Mouse (Mus musculus): ENCODE measurements at regions not wholly inside any gene's neighbourhood (a gene's known extent, or its start where the extent isn't known, plus 50 kb on each side); places are given as distances from the start of the nearest gene placed in this dataset.

- Histone ChIP-seq H3K27ac (replicated peaks) (no peak overlapping the region), H3K4me1 (no peaks in the 10 kb centered on the region), H3K9ac (replicated peaks) (no peak overlapping the region), H3K27me3 (replicated peaks) (no peaks in the 10 kb centered on the region), H3K4me2 (no peak overlapping the region), H3K36me3 (no peaks in the 10 kb centered on the region), H3K4me3 (replicated peaks) (no peak overlapping the region), H3K9me3 (replicated peaks) (no peaks in the 10 kb centered on the region)
- 77% methylated on average over 3 of the region's 3 CpGs for WGBS
- no peak for ATAC-seq (ENCODE audit: low FRiP score)
Measured at GRCm38 (mm10) chrX:158987676-158988075, 222.4 kb upstream of the Rps6ka3 start.

DNA sequence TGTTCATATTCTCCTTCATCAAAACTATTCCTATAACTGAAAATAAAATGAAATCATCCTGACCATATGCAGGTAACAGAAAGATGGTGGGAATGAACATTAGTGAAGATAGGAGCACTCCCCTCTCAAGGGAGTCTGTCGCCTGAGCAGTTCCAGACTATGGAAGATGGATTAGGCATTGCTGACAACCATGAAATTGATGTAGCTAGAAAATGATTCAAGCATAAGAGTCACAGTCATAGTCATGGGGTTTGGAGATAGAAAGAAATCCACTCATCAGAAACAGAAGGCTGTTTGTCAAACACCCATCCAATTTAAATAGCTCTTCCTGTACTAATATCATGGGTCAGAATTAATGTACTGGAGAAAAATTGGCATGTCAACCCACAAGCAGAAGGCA, 191.2 kb upstream of the Rps6ka3 start:
- Histone ChIP-seq H3K9me3 (replicated peaks) (no peaks in the 10 kb centered on the region), H3K27me3 (replicated peaks) (no peaks in the 10 kb centered on the region), H3K4me1 (no peaks in the 10 kb centered on the region), H3K27ac (replicated peaks) (no peak overlapping the region), H3K4me2 (no peak overlapping the region), H3K4me3 (replicated peaks) (no peak overlapping the region), H3K36me3 (no peaks in the 10 kb centered on the region), H3K9ac (replicated peaks) (no peak overlapping the region)
- 50% methylated on average over 1 of the region's 1 CpGs for WGBS
- no peak for ATAC-seq (ENCODE audit: low FRiP score)

DNA sequence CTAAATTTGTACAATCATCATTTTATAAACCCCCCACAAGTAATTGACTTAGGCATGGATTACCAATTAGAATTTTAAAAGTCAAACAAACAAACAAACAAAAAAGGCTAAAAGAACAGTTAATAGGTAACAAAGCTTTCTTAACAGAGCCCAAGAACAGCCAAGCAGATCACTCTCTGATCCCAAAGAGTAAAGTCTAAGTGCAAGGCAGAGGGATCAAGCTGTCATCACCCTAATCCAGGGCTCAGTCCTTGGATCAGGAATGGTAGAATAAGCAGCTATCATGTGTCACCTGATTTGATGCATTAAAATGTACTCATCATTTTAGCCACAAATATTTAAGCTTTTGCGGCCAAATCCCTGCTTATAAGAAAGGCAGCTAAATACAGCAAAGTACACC, 183.8 kb upstream of the Rps6ka3 start:
- no peak overlapping the region for H3K4me2 ChIP-seq
- no peaks in the 10 kb centered on the region for H3K4me1 ChIP-seq
- no peaks in the 10 kb centered on the region for H3K27me3 ChIP-seq (replicated peaks)
- no peaks in the 10 kb centered on the region for H3K36me3 ChIP-seq
- H3K4me3 ChIP-seq (replicated peaks), result no peak overlapping the region
- ATAC-seq (ENCODE audit: low FRiP score), result no peak
- H3K9me3 ChIP-seq (replicated peaks), result no peaks in the 10 kb centered on the region
- no peak overlapping the region for H3K27ac ChIP-seq (replicated peaks)
- 91% methylated on average over 1 of the region's 1 CpGs for WGBS
- no peak overlapping the region for H3K9ac ChIP-seq (replicated peaks)

- H3K36me3 ChIP-seq, result no peaks in the 10 kb centered on the region
- H3K4me3 ChIP-seq (replicated peaks), result no peak overlapping the region
- ATAC-seq (ENCODE audit: low FRiP score), result no peak
- no peak overlapping the region for H3K27ac ChIP-seq (replicated peaks)
- no peaks in the 10 kb centered on the region for H3K27me3 ChIP-seq (replicated peaks)
- no peaks in the 10 kb centered on the region for H3K4me1 ChIP-seq
- no peaks in the 10 kb centered on the region for H3K9me3 ChIP-seq (replicated peaks)
- H3K4me2 ChIP-seq, result no peak overlapping the region
- no peak overlapping the region for H3K9ac ChIP-seq (replicated peaks)
- WGBS, result 74% methylated on average over 4 of the region's 4 CpGs
Measured at GRCm38 (mm10) chrX:159031927-159032326, 178.2 kb upstream of the Rps6ka3 start.

DNA sequence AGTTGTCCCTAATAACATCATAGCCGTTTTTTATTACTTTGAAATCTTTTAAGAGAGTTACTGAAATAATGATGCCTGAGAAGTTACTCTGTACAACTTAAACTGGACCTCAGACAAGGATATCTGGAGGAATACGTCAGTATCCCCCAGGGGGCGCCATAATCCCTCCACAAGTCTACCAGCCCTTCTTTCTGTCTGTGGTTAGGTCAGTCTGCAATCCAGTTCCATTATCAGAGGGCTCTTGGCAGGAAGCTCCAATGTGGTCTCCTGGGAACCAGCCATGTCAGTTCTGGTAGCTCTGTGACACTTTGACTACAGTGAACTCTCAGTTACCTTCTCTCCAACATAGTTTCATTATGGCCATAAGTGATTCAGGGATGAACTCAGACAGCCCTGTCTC, 166.7 kb upstream of the Rps6ka3 start:
- Histone ChIP-seq H3K36me3 (no peaks in the 10 kb centered on the region), H3K4me1 (no peaks in the 10 kb centered on the region), H3K9me3 (replicated peaks) (no peaks in the 10 kb centered on the region), H3K27me3 (replicated peaks) (no peaks in the 10 kb centered on the region), H3K4me3 (replicated peaks) (no peak overlapping the region), H3K9ac (replicated peaks) (no peak overlapping the region), H3K27ac (replicated peaks) (no peak overlapping the region), H3K4me2 (no peak overlapping the region)
- 15% methylated on average over 3 of the region's 3 CpGs for WGBS
- ATAC-seq (ENCODE audit: low FRiP score), result no peak

GRCm38 (mm10) chrX:159047876-159048275, 162.2 kb upstream of the Rps6ka3 start:
- H3K9me3 ChIP-seq (replicated peaks), result no peaks in the 10 kb centered on the region
- no peak overlapping the region for H3K9ac ChIP-seq (replicated peaks)
- no peak overlapping the region for H3K4me2 ChIP-seq
- no peak overlapping the region for H3K27ac ChIP-seq (replicated peaks)
- H3K4me3 ChIP-seq (replicated peaks), result no peak overlapping the region
- H3K4me1 ChIP-seq, result no peaks in the 10 kb centered on the region
- 39% methylated on average over 2 of the region's 2 CpGs for WGBS
- no peaks in the 10 kb centered on the region for H3K36me3 ChIP-seq
- ATAC-seq (ENCODE audit: low FRiP score), result no peak
- H3K27me3 ChIP-seq (replicated peaks), result no peaks in the 10 kb centered on the region

GRCm38 (mm10) chrX:159055689-159056461, 154.2 kb upstream of the Rps6ka3 start:
- H3K36me3 ChIP-seq, result no peaks in the 10 kb centered on the region
- H3K4me2 ChIP-seq, result no peak overlapping the region
- H3K27me3 ChIP-seq (replicated peaks), result no peaks in the 10 kb centered on the region
- no peak overlapping the region for H3K9ac ChIP-seq (replicated peaks)
- H3K27ac ChIP-seq (replicated peaks), result no peak overlapping the region
- no peaks in the 10 kb centered on the region for H3K4me1 ChIP-seq
- H3K4me3 ChIP-seq (replicated peaks), result no peak overlapping the region
- 80% methylated on average over 8 of the region's 8 CpGs for WGBS
- no peaks in the 10 kb centered on the region for H3K9me3 ChIP-seq (replicated peaks)
- no peak for ATAC-seq (ENCODE audit: low FRiP score)

DNA sequence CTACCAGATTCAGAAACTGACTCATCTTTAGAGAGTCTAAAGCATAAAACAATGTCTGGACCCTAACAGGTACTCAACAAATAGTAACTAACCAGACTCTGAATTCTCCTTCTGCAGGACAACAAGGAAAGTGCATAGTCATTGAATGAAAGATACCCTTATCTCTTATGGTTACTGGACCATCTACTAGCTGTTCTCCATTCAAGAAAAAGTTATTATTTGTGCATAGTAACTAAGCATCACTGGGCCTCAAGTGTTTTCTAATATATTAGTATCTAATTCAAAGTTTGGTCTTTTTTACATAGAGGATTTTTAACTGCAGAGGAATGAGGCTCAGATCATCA, 153.7 kb upstream of the Rps6ka3 start:
- H3K27me3 ChIP-seq (replicated peaks), result no peaks in the 10 kb centered on the region
- H3K36me3 ChIP-seq, result no peaks in the 10 kb centered on the region
- no peak overlapping the region for H3K9ac ChIP-seq (replicated peaks)
- H3K4me2 ChIP-seq, result no peak overlapping the region
- no peaks in the 10 kb centered on the region for H3K4me1 ChIP-seq
- no peak for ATAC-seq (ENCODE audit: low FRiP score)
- no peak overlapping the region for H3K27ac ChIP-seq (replicated peaks)
- H3K9me3 ChIP-seq (replicated peaks), result no peaks in the 10 kb centered on the region
- H3K4me3 ChIP-seq (replicated peaks), result no peak overlapping the region

- ATAC-seq (ENCODE audit: low FRiP score), result no peak
- Histone ChIP-seq H3K9ac (replicated peaks) (no peak overlapping the region), H3K27me3 (replicated peaks) (no peaks in the 10 kb centered on the region)
Measured at GRCm38 (mm10) chrX:159058931-159059330, 151.2 kb upstream of the Rps6ka3 start.

GRCm38 (mm10) chrX:159061322-159061721, 148.8 kb upstream of the Rps6ka3 start:
- Histone ChIP-seq H3K27ac (replicated peaks) (no peak overlapping the region), H3K4me1 (no peaks in the 10 kb centered on the region), H3K9ac (replicated peaks) (no peak overlapping the region), H3K27me3 (replicated peaks) (peaks cover 3% of the 10 kb centered on the region; the same call in 1 of the 2 replicates), H3K4me2 (no peak overlapping the region), H3K9me3 (replicated peaks) (no peaks in the 10 kb centered on the region), H3K4me3 (replicated peaks) (no peak overlapping the region), H3K36me3 (no peaks in the 10 kb centered on the region)
- ATAC-seq (ENCODE audit: low FRiP score), result no peak

More at GRCm38 (mm10) chrX:159058931-159059330, 151.2 kb upstream of the Rps6ka3 start:
- Histone ChIP-seq H3K4me3 (replicated peaks) (no peak overlapping the region), H3K9me3 (replicated peaks) (no peaks in the 10 kb centered on the region), H3K4me2 (no peak overlapping the region), H3K27ac (replicated peaks) (no peak overlapping the region), H3K36me3 (no peaks in the 10 kb centered on the region), H3K4me1 (no peaks in the 10 kb centered on the region)

- Histone ChIP-seq H3K27ac (replicated peaks) (no peak overlapping the region), H3K4me2 (no peak overlapping the region), H3K9me3 (replicated peaks) (no peaks in the 10 kb centered on the region), H3K4me3 (replicated peaks) (no peak overlapping the region), H3K36me3 (no peaks in the 10 kb centered on the region), H3K27me3 (replicated peaks) (peaks cover 3% of the 10 kb centered on the region; the same call in 1 of the 2 replicates), H3K4me1 (no peaks in the 10 kb centered on the region), H3K9ac (replicated peaks) (no peak overlapping the region)
- no peak for ATAC-seq (ENCODE audit: low FRiP score)
- 63% methylated on average over 2 of the region's 2 CpGs for WGBS
Measured at GRCm38 (mm10) chrX:159066212-159066611, 143.9 kb upstream of the Rps6ka3 start.

- Histone ChIP-seq H3K9me3 (replicated peaks) (no peaks in the 10 kb centered on the region), H3K27ac (replicated peaks) (no peak overlapping the region), H3K4me3 (replicated peaks) (no peak overlapping the region), H3K27me3 (replicated peaks) (0 out of 2 replicates have a peak, but pooled peaks cover 2% of the 10 kb centered on the region), H3K4me2 (no peak overlapping the region), H3K9ac (replicated peaks) (no peak overlapping the region), H3K4me1 (no peaks in the 10 kb centered on the region), H3K36me3 (no peaks in the 10 kb centered on the region)
- WGBS, result 58% methylated on average over 3 of the region's 3 CpGs
- ATAC-seq (ENCODE audit: low FRiP score), result no peak
Measured at GRCm38 (mm10) chrX:159072647-159073046, 137.5 kb upstream of the Rps6ka3 start.

GRCm38 (mm10) chrX:159073533-159073932, 136.6 kb upstream of the Rps6ka3 start:
- no peaks in the 10 kb centered on the region for H3K4me1 ChIP-seq
- no peak overlapping the region for H3K4me2 ChIP-seq
- H3K4me3 ChIP-seq (replicated peaks), result no peak overlapping the region
- H3K27me3 ChIP-seq (replicated peaks), result 0 out of 2 replicates have a peak, but pooled peaks cover 2% of the 10 kb centered on the region
- no peaks in the 10 kb centered on the region for H3K9me3 ChIP-seq (replicated peaks)
- H3K27ac ChIP-seq (replicated peaks), result no peak overlapping the region
- H3K36me3 ChIP-seq, result no peaks in the 10 kb centered on the region
- no peak overlapping the region for H3K9ac ChIP-seq (replicated peaks)
- ATAC-seq (ENCODE audit: low FRiP score), result no peak

All from neural tube, embryonic 15.5 days (tissue).